Mouse (Mus musculus) stomach, embryonic 16.5 days (tissue): ENCODE measurements around the gene Nelfb. TPM values are rescaled to one million over a fixed set of nuclear protein-coding genes. Genes with fewer than 3 reads are reported as not detected.

Experiments used
- ATAC-seq: fragments of 200-750 bp; cut with Nextera tagmentation; 2 replicates; pipeline ENCODE4 v1.8.0; 2017; ENCODE audit warnings: moderate number of reproducible peaks, moderate TSS enrichment; ENCODE audit not compliant: insufficient read depth, low FRiP score
- H3K27ac ChIP-seq: fragments of 300-500 bp; sonication (generic); 2 replicates; pipeline ENCODE4 v1.5.1; 2014; ENCODE audit warnings: low read length
- H3K27me3 ChIP-seq: fragments of 300-500 bp; sonication (generic); 2 replicates; pipeline ENCODE4 v1.6.1; 2014; ENCODE audit warnings: low read length, control low read depth, mixed read lengths; ENCODE audit not compliant: control insufficient read depth, insufficient read depth
- H3K36me3 ChIP-seq: fragments of 300-500 bp; sonication (generic); 2 replicates; pipeline ENCODE4 v1.6.1; 2014; ENCODE audit warnings: low read length; ENCODE audit not compliant: control insufficient read depth, insufficient read depth
- H3K4me1 ChIP-seq: fragments of 300-500 bp; sonication (generic); 2 replicates; pipeline ENCODE4 v1.6.1; 2014; ENCODE audit warnings: low read length, control low read depth, mixed read lengths; ENCODE audit not compliant: control insufficient read depth, insufficient read depth
- H3K4me2 ChIP-seq: fragments of 300-500 bp; sonication (generic); 2 replicates; pipeline ENCODE4 v1.6.1; 2014; ENCODE audit warnings: low read depth, low read length, mixed read lengths
- H3K4me3 ChIP-seq: fragments of 300-500 bp; sonication (generic); replicated peaks from 2 replicates; pipeline ENCODE4 v1.5.1; 2014; ENCODE audit warnings: mild to moderate bottlenecking, low read length
- H3K9ac ChIP-seq: fragments of 300-500 bp; sonication (generic); 2 replicates; pipeline ENCODE4 v1.6.1; 2014; ENCODE audit warnings: low read length
- H3K9me3 ChIP-seq: fragments of 300-500 bp; sonication (generic); replicated peaks from 2 replicates; pipeline ENCODE4 v1.6.1; 2016; ENCODE audit warnings: low read length, control low read depth; ENCODE audit not compliant: control insufficient read depth
- WGBS: fragments of 180-500 bp; shearing (Covaris S2); extraction: QIAGEN DNeasy Blood & Tissue Kit; methylation state at CpG from one replicate; pipeline ENCODE4 v1.1.7; 2014; 5-methylcytosine and 5-hydroxymethylcytosine counted together
- polyA plus RNA-seq: library from polyadenylated mRNA; unstranded; fragments of >200 nt; fragmentation: Nextera tagmentation; extraction: Ambion mirVana; gene quantifications from 2 replicates; pipeline ENCODE4 v1.2.1, GENCODE M21; 2015

Gene Nelfb
- polyA plus RNA-seq, 1 experiment from 2014 or later: 102 TPM

- 17% methylated on average over 55 of the region's 55 CpGs for WGBS
- H3K27ac ChIP-seq: peak overlapping the region; percentile 97
- H3K4me2 ChIP-seq: peak overlapping the region; percentile 68
- ATAC-seq: peak; percentile 45
- H3K9ac ChIP-seq: peak overlapping the region; percentile 75
- H3K27me3 ChIP-seq: no peaks in the 10 kb centered on the region; the same call in 1 of the 2 replicates
- peaks cover 8% of the 10 kb centered on the region; the same call in 1 of the 2 replicates for H3K36me3 ChIP-seq
- peaks cover 35% of the 10 kb centered on the region for H3K4me1 ChIP-seq
- H3K4me3 ChIP-seq: peak overlapping the region; percentile 49
- H3K9me3 ChIP-seq: no peaks in the 10 kb centered on the region
These were observed 15.8 kb downstream of the Nelfb start for GRCm38 (mm10) chr2:25195211-25196156.

GRCm38 (mm10) chr2:25194486-25195171 is 16.7 kb downstream of the Nelfb start:
- H3K4me3 ChIP-seq: peak overlapping the region; percentile 49
- 0 out of 2 replicates have a peak, but pooled peaks cover 3% of the 10 kb centered on the region for H3K36me3 ChIP-seq
- whole genome bisulfite sequencing: 77% methylated on average over 17 of the region's 17 CpGs
- ATAC-seq: no peak
- peaks cover 35% of the 10 kb centered on the region for H3K4me1 ChIP-seq
- H3K4me2 ChIP-seq: peak overlapping the region; percentile 68
- no peaks in the 10 kb centered on the region for H3K9me3 ChIP-seq
- H3K27ac ChIP-seq: peak overlapping the region; percentile 97
- H3K9ac ChIP-seq: peak overlapping the region; percentile 75; the same call in 1 of the 2 replicates
- no peaks in the 10 kb centered on the region; the same call in 1 of the 2 replicates for H3K27me3 ChIP-seq

- peaks cover 35% of the 10 kb centered on the region for H3K4me1 ChIP-seq
- H3K4me2 ChIP-seq: peak overlapping the region; percentile 68
- H3K36me3 ChIP-seq: 0 out of 2 replicates have a peak, but pooled peaks cover 3% of the 10 kb centered on the region
- 66% methylated on average over 5 of the region's 5 CpGs for WGBS
- H3K27ac ChIP-seq: peak overlapping the region; percentile 76
- peak overlapping the region; percentile 53 for H3K9ac ChIP-seq
- no peaks in the 10 kb centered on the region; the same call in 1 of the 2 replicates for H3K27me3 ChIP-seq
- no peaks in the 10 kb centered on the region for H3K9me3 ChIP-seq
- H3K4me3 ChIP-seq: peak overlapping the region; percentile 7; the same call in 1 of the 2 replicates
- no peak for ATAC-seq
These were observed 17.3 kb downstream of the Nelfb start for GRCm38 (mm10) chr2:25194006-25194405.

- WGBS: 2% methylated on average over 6 of the region's 6 CpGs
- no peaks in the 10 kb centered on the region for H3K9me3 ChIP-seq
- H3K27ac ChIP-seq: peak overlapping the region; percentile 76
- peak overlapping the region; percentile 7; the same call in 1 of the 2 replicates for H3K4me3 ChIP-seq
- ATAC-seq: peak; percentile 76
- H3K9ac ChIP-seq: no peak overlapping the region
- H3K27me3 ChIP-seq: no peaks in the 10 kb centered on the region; the same call in 1 of the 2 replicates
- peaks cover 33% of the 10 kb centered on the region for H3K4me1 ChIP-seq
- H3K4me2 ChIP-seq: peak overlapping the region; percentile 68
- 0 out of 2 replicates have a peak, but pooled peaks cover under 1% of the 10 kb centered on the region for H3K36me3 ChIP-seq
These were observed 17.9 kb downstream of the Nelfb start for GRCm38 (mm10) chr2:25193330-25193770.

- Histone ChIP-seq H3K4me3 (no peak overlapping the region), H3K9ac (no peak overlapping the region), H3K4me2 (no peak overlapping the region), H3K9me3 (no peaks in the 10 kb centered on the region), H3K27me3 (peaks cover 17% of the 10 kb centered on the region; the same call in 1 of the 2 replicates), H3K36me3 (no peaks in the 10 kb centered on the region), H3K27ac (no peak overlapping the region), H3K4me1 (peaks cover 12% of the 10 kb centered on the region)
- no peak for ATAC-seq
- WGBS: 84% methylated on average over 6 of the region's 6 CpGs
These were observed 23.4 kb downstream of the Nelfb start for GRCm38 (mm10) chr2:25187841-25188240.

GRCm38 (mm10) chr2:25186575-25186930 is 24.7 kb downstream of the Nelfb start:
- peak overlapping the region; percentile 52 for H3K4me3 ChIP-seq
- H3K36me3 ChIP-seq: no peaks in the 10 kb centered on the region
- peaks cover 21% of the 10 kb centered on the region; the same call in 1 of the 2 replicates for H3K27me3 ChIP-seq
- peaks cover 12% of the 10 kb centered on the region for H3K4me1 ChIP-seq
- H3K9ac ChIP-seq: 0 out of 2 replicates have a peak overlapping the region, but pooled peaks have one; percentile 77
- H3K9me3 ChIP-seq: no peaks in the 10 kb centered on the region
- H3K27ac ChIP-seq: no peak overlapping the region
- ATAC-seq: no peak
- 39% methylated on average over 5 of the region's 5 CpGs for WGBS
- peak overlapping the region; percentile 85 for H3K4me2 ChIP-seq

- Histone ChIP-seq H3K9me3 (no peaks in the 10 kb centered on the region), H3K9ac (peak overlapping the region; percentile 77), H3K4me1 (peaks cover 14% of the 10 kb centered on the region), H3K27me3 (peaks cover 22% of the 10 kb centered on the region; the same call in 1 of the 2 replicates), H3K36me3 (no peaks in the 10 kb centered on the region), H3K27ac (peak overlapping the region; percentile 46), H3K4me2 (peak overlapping the region; percentile 85), H3K4me3 (peak overlapping the region; percentile 52)
- WGBS: 1% methylated on average over 64 of the region's 64 CpGs
- peak; percentile 66 for ATAC-seq
These were observed 25.4 kb downstream of the Nelfb start for GRCm38 (mm10) chr2:25185625-25186574.

- Histone ChIP-seq H3K4me3 (no peak overlapping the region), H3K36me3 (no peaks in the 10 kb centered on the region), H3K9ac (no peak overlapping the region), H3K27ac (no peak overlapping the region), H3K9me3 (no peaks in the 10 kb centered on the region), H3K4me1 (peaks cover 21% of the 10 kb centered on the region), H3K4me2 (no peak overlapping the region), H3K27me3 (peaks cover 28% of the 10 kb centered on the region)
- WGBS: 90% methylated on average over 7 of the region's 7 CpGs
- ATAC-seq: no peak
These were observed 26.8 kb downstream of the Nelfb start for GRCm38 (mm10) chr2:25184496-25184895.
